Comparison of ENCODE assay signal across 10 mouse cellular contexts in genomic region chr4:106936041-106936440, GRCm38 (mm10). TPM values are rescaled to one million over a fixed set of nuclear protein-coding genes. Genes with fewer than 3 reads are reported as not detected.
DNase-seq lines count a peak whose midpoint lies in the region; ATAC-seq and TF ChIP-seq lines count a peak whose summit lies in the region.
"Had no signal": no experiment of that assay in that cellular context is flagged by ENCODE, and none has a peak within 500 bp of the region (broad histone marks: within the 10 kb centered on the region; RNA-seq: fewer than 3 reads in every experiment).

No protein-coding gene starts in this region.

- no peak for DNase-seq in heart, embryonic 10.5 days (ENCODE audit: low spot score)
- no peak for DNase-seq in heart, postnatal 25 days (ENCODE audit: low spot score)
- no peak for DNase-seq in lung, embryonic 14.5 days
- no peak for DNase-seq in lung, adult 2 months
- no peak for DNase-seq in retina, postnatal 1 day
- no peak for DNase-seq in right cerebral cortex, adult 2 months (ENCODE audit: low spot score in 2 of 2)
- no peak for DNase-seq in embryo, embryonic 10.5 days (ENCODE audit: low spot score)
- DNase-seq: adrenal gland, postnatal 36 days had no signal

- no peaks in the 10 kb centered on the region for H3K27me3 ChIP-seq in heart, embryonic 10.5 days (ENCODE audit: insufficient read depth, poor library complexity, severe bottlenecking)
- no peaks in the 10 kb centered on the region for H3K27me3 ChIP-seq in lung, embryonic 14.5 days (ENCODE audit: insufficient read depth, low read length)
- no peaks in the 10 kb centered on the region for H3K27me3 ChIP-seq in limb, embryonic 13.5 days

- H3K36me3 ChIP-seq in heart, embryonic 10.5 days, result peaks cover 29% of the 10 kb centered on the region
- H3K36me3 ChIP-seq in lung, embryonic 14.5 days (ENCODE audit: insufficient read depth), result peaks cover 62% of the 10 kb centered on the region
- peaks cover 73% of the 10 kb centered on the region for H3K36me3 ChIP-seq in limb, embryonic 13.5 days

- no peak overlapping the region for H3K4me2 ChIP-seq in lung, embryonic 14.5 days
- H3K4me2 ChIP-seq in limb, embryonic 13.5 days (replicated peaks), result no peak overlapping the region

- H3K4me3 ChIP-seq in heart, embryonic 10.5 days, result no peak overlapping the region
- no peak overlapping the region for H3K4me3 ChIP-seq in lung, embryonic 14.5 days (ENCODE audit: low read depth, low read length)
- no peak overlapping the region for H3K4me3 ChIP-seq in lung, adult 2 months (replicated peaks; ENCODE audit: extremely low read depth, low read depth, low read length)
- H3K4me3 ChIP-seq in limb, embryonic 13.5 days, result no peak overlapping the region

- intact Hi-C loops in heart, postnatal 25 days (cut with DNase I), result no loop called here

- 78% methylated on average over 3 of the region's 3 CpGs for WGBS in heart, embryonic 10.5 days
- 71% methylated on average over 3 of the region's 3 CpGs for WGBS in lung, embryonic 14.5 days
- 84% methylated on average over 3 of the region's 3 CpGs for WGBS in lung, adult 2 months
- 74% methylated on average over 3 of the region's 3 CpGs for WGBS in limb, embryonic 13.5 days

- H3K9ac ChIP-seq in lung, embryonic 14.5 days, result peak overlapping the region; percentile 14; the same call in 1 of the 2 replicates
- H3K9ac ChIP-seq in limb, embryonic 13.5 days, result no peak overlapping the region

- no peak for TF ChIP-seq POLR2A in lung, adult 2 months (IDR thresholded peaks at IDR 0.05; ENCODE audit: borderline replicate concordance, extremely low read depth, low read depth, low read length)

- TF ChIP-seq CTCF in lung, embryonic 14.5 days (IDR thresholded peaks at IDR 0.05; ENCODE audit: low read depth), result no peak
- no peak for TF ChIP-seq CTCF in lung, adult 2 months (IDR thresholded peaks at IDR 0.05; ENCODE audit: insufficient read depth, low read length)

- ATAC-seq in lung, embryonic 14.5 days (ENCODE audit: insufficient read depth), result no peak
- ATAC-seq in limb, embryonic 13.5 days (ENCODE audit: low FRiP score, low read depth), result no peak
- ATAC-seq: intestine, postnatal 0 days had no signal

- peaks cover 96% of the 10 kb centered on the region for H3K4me1 ChIP-seq in heart, embryonic 10.5 days
- H3K4me1 ChIP-seq in lung, embryonic 14.5 days (ENCODE audit: insufficient read depth), result peaks cover 35% of the 10 kb centered on the region
- H3K4me1 ChIP-seq in lung, adult 2 months (ENCODE audit: control insufficient read depth, insufficient read depth, low read length), result peaks cover 5% of the 10 kb centered on the region
- H3K4me1 ChIP-seq in limb, embryonic 13.5 days, result peaks cover 84% of the 10 kb centered on the region

- H3K9me3 ChIP-seq in heart, embryonic 10.5 days, result no peaks in the 10 kb centered on the region
- H3K9me3 ChIP-seq in lung, embryonic 14.5 days (ENCODE audit: low read depth, low read length), result no peaks in the 10 kb centered on the region
- no peaks in the 10 kb centered on the region for H3K9me3 ChIP-seq in limb, embryonic 13.5 days

- H3K27ac ChIP-seq in heart, embryonic 10.5 days, result peak overlapping the region; percentile 78
- H3K27ac ChIP-seq in lung, embryonic 14.5 days (ENCODE audit: low read depth), result peak overlapping the region; percentile 58; the same call in 1 of the 2 replicates
- peak overlapping the region; percentile 72; the same call in 1 of the 2 replicates for H3K27ac ChIP-seq in limb, embryonic 13.5 days

RNA-seq across cellular contexts. Expression of gene Ssbp3, which starts 25.5 kb away (rescaled TPM):
- 69.6 and 139 TPM in 2 replicates for polyA plus RNA-seq in heart, embryonic 10.5 days (2016; fragmentation: Nextera tagmentation; extraction: Ambion mirVana)
- 10 to 100 TPM; 41.6 to 45.0 TPM for total RNA-seq in heart, postnatal 25 days (2021)
- polyA plus RNA-seq in lung, embryonic 14.5 days (2014; fragmentation: Nextera tagmentation; extraction: Ambion mirVana), result 69.5 and 80.2 TPM in 2 replicates
- 41.0 and 43.2 TPM in 2 replicates for polyA plus RNA-seq in lung, adult 2 months (2012; rRNA removed)
- polyA plus RNA-seq in limb, embryonic 13.5 days (2015; fragmentation: Nextera tagmentation; extraction: Ambion mirVana), result 171 and 173 TPM in 2 replicates
